Mouse (Mus musculus) heart, embryonic 16.5 days (tissue): ENCODE data around the gene Zfp385c. TPM values are rescaled to one million over a fixed set of nuclear protein-coding genes. Genes with fewer than 3 reads are reported as not detected.
A peak's percentile ranks its signal among the peaks of the same experiment; 100 is the strongest.

Source experiments
- ATAC-seq: fragments of 200-750 bp; cut with Nextera tagmentation; replicated peaks from 2 replicates; pipeline ENCODE4 v1.8.0; 2017; ENCODE audit warnings: moderate number of reproducible peaks; ENCODE audit not compliant: insufficient read depth, low FRiP score; ENCODE audit errors: extremely low read depth
- H3K27ac ChIP-seq: fragments of 300-500 bp; sonication (generic); 2 replicates; pipeline ENCODE4 v1.5.1; 2014; ENCODE audit warnings: mild to moderate bottlenecking, low read length, control low read depth, moderate library complexity
- H3K27me3 ChIP-seq: fragments of 300-500 bp; sonication (generic); 2 replicates; pipeline ENCODE4 v1.6.1; 2014; ENCODE audit warnings: low read length, mixed read lengths; ENCODE audit not compliant: control insufficient read depth, insufficient read depth
- H3K36me3 ChIP-seq: fragments of 300-500 bp; sonication (generic); 2 replicates; pipeline ENCODE4 v1.6.1; 2014; ENCODE audit not compliant: control insufficient read depth, insufficient read depth
- H3K4me1 ChIP-seq: fragments of 300-500 bp; sonication (generic); 2 replicates; pipeline ENCODE4 v1.6.1; 2014; ENCODE audit warnings: low read length, mixed read lengths; ENCODE audit not compliant: control insufficient read depth, insufficient read depth
- H3K4me2 ChIP-seq: fragments of 300-500 bp; sonication (generic); 2 replicates; pipeline ENCODE4 v1.6.1; 2014; ENCODE audit warnings: low read depth, mild to moderate bottlenecking, control low read depth, low read length
- H3K4me3 ChIP-seq: fragments of 300-500 bp; sonication (generic); 2 replicates; pipeline ENCODE4 v1.5.1; 2014; ENCODE audit warnings: mild to moderate bottlenecking, control low read depth, low read length
- H3K9ac ChIP-seq: fragments of 300-500 bp; sonication (generic); 2 replicates; pipeline ENCODE4 v1.6.1; 2014; ENCODE audit warnings: low read length, control low read depth
- H3K9me3 ChIP-seq: fragments of 300-500 bp; sonication (generic); replicated peaks from 2 replicates; pipeline ENCODE4 v1.6.1; 2016; ENCODE audit warnings: low read length; ENCODE audit not compliant: control insufficient read depth
- WGBS: fragments of 180-500 bp; shearing (Covaris S2); extraction: QIAGEN DNeasy Blood & Tissue Kit; methylation state at CpG from one replicate; pipeline ENCODE4 v1.1.7; 2014; 5-methylcytosine and 5-hydroxymethylcytosine counted together
- polyA plus RNA-seq: library from polyadenylated mRNA; unstranded; fragments of >200 nt; fragmentation: Nextera tagmentation; extraction: Ambion mirVana; gene quantifications from 2 replicates; pipeline ENCODE4 v1.2.1, GENCODE M21; 2015

Zfp385c gene
- polyA plus RNA-seq, 1 experiment from 2014 or later = 0.26 TPM

- Histone ChIP-seq H3K9ac (peak overlapping the region; percentile 63), H3K36me3 (no peaks in the 10 kb centered on the region), H3K27me3 (peaks cover 15% of the 10 kb centered on the region), H3K4me3 (peak overlapping the region; percentile 44), H3K9me3 (no peaks in the 10 kb centered on the region), H3K27ac (no peak overlapping the region), H3K4me1 (peaks cover 2% of the 10 kb centered on the region), H3K4me2 (peak overlapping the region; percentile 76)
- 0 out of 2 replicates have a peak, but pooled peaks have one; percentile 58 for ATAC-seq
- 7% methylated on average over 52 of the region's 52 CpGs for WGBS
These were observed 51.9 kb downstream of the Zfp385c start for GRCm38 (mm10) chr11:100640159-100640906.

- Histone ChIP-seq H3K4me2 (no peak overlapping the region), H3K9me3 (no peaks in the 10 kb centered on the region), H3K9ac (no peak overlapping the region), H3K4me3 (no peak overlapping the region), H3K27me3 (peaks cover 4% of the 10 kb centered on the region), H3K27ac (no peak overlapping the region), H3K4me1 (no peaks in the 10 kb centered on the region), H3K36me3 (no peaks in the 10 kb centered on the region)
- ATAC-seq = no peak
- 64% methylated on average over 7 of the region's 7 CpGs for WGBS
These were observed 57.7 kb downstream of the Zfp385c start for GRCm38 (mm10) chr11:100634530-100634929.

DNA sequence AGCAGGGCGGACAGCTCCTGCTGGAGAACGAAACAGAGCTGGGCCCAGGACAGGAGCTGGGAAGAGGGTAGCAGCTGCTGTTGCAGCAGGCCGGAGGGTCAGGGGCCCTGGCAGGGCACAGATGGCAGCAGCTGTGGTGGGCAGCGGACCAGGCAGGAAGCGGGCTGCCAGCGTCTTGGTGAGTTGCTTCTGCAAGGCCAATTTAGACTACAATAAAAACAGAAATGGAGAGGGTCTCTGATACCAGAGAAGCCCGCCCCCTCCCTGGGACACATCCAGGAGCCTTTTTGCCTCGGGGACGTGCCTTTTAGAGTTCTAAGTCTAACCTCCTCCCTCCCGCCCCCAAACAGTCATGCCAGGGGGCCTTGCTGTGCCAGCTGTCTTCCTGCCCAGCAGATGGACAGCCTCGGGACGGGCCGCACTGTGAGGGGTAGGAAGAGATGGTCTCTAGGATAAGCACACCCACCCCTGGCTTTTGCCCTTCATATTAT lies 63.3 kb downstream of the Zfp385c start:
- H3K9me3 ChIP-seq = no peaks in the 10 kb centered on the region
- peaks cover 15% of the 10 kb centered on the region for H3K36me3 ChIP-seq
- 0 out of 2 replicates have a peak, but pooled peaks cover 2% of the 10 kb centered on the region for H3K27me3 ChIP-seq
- no peak overlapping the region for H3K4me3 ChIP-seq
- H3K27ac ChIP-seq = no peak overlapping the region
- 54% methylated on average over 13 of the region's 13 CpGs for WGBS
- no peak for ATAC-seq
- no peak overlapping the region for H3K4me2 ChIP-seq
- no peak overlapping the region for H3K9ac ChIP-seq
- H3K4me1 ChIP-seq = peaks cover 11% of the 10 kb centered on the region

DNA sequence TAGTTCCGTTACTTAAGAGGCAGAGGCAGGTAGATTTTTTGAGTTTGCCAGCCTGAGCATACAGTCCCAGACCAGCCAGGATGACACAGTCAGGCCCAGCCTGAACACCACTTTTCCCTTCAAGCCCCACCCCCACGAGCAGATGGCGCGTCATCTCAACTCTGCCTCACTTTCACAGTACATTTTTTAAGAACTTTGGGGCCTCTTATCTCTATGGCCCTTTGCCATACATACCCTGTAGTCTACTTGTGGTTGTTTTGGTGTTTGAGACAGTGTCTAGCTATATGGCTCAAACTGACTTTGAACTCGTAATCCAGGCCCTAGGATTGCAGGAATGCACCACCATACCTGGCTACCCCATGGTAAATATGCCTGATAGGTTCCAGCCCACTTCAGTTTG lies 64.2 kb downstream of the Zfp385c start:
- no peak overlapping the region for H3K27ac ChIP-seq
- H3K9ac ChIP-seq = no peak overlapping the region
- H3K36me3 ChIP-seq = peaks cover 15% of the 10 kb centered on the region
- H3K27me3 ChIP-seq = 0 out of 2 replicates have a peak, but pooled peaks cover 2% of the 10 kb centered on the region
- no peaks in the 10 kb centered on the region for H3K9me3 ChIP-seq
- WGBS = 70% methylated on average over 5 of the region's 5 CpGs
- ATAC-seq = no peak
- no peak overlapping the region for H3K4me3 ChIP-seq
- H3K4me2 ChIP-seq = no peak overlapping the region
- peaks cover 15% of the 10 kb centered on the region for H3K4me1 ChIP-seq

DNA sequence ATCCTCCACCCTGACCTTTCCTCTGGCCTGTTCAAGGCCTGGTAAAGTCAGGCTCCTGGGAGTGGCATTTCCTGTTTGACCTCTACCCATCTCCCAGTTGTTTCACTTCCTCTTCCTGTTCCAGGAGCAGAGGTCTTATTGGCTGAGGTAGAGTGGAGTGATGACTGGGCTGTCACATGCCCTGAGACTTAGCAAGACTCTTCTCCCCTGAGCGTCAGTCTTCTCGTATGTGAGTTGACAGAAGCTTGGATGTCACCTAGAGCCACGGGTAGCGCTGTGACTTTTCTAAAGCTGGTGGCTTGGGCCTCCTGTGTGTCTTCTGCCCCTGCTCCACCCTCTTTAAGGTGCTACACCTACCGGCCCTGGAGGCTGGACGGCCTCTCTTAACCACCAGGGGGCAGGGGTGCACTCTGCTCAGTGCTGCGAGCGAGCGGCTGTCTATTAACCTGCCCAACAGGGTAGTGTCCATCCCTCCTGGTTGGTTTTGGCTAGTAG lies 65.5 kb downstream of the Zfp385c start:
- 0 out of 2 replicates have a peak, but pooled peaks have one; percentile 50 for ATAC-seq
- H3K4me3 ChIP-seq = no peak overlapping the region
- 0 out of 2 replicates have a peak overlapping the region, but pooled peaks have one; percentile 5 for H3K27ac ChIP-seq
- WGBS = 17% methylated on average over 9 of the region's 9 CpGs
- peaks cover 18% of the 10 kb centered on the region for H3K4me1 ChIP-seq
- peaks cover 15% of the 10 kb centered on the region for H3K36me3 ChIP-seq
- H3K27me3 ChIP-seq = 0 out of 2 replicates have a peak, but pooled peaks cover 2% of the 10 kb centered on the region
- H3K9ac ChIP-seq = no peak overlapping the region
- H3K4me2 ChIP-seq = no peak overlapping the region
- no peaks in the 10 kb centered on the region for H3K9me3 ChIP-seq

GRCm38 (mm10) chr11:100625754-100626700 lies 66.2 kb downstream of the Zfp385c start:
- Histone ChIP-seq H3K27ac (0 out of 2 replicates have a peak overlapping the region, but pooled peaks have one; percentile 5), H3K4me2 (no peak overlapping the region), H3K4me3 (no peak overlapping the region), H3K27me3 (0 out of 2 replicates have a peak, but pooled peaks cover 2% of the 10 kb centered on the region), H3K36me3 (peaks cover 15% of the 10 kb centered on the region), H3K9me3 (no peaks in the 10 kb centered on the region), H3K9ac (no peak overlapping the region), H3K4me1 (peaks cover 18% of the 10 kb centered on the region)
- no peak for ATAC-seq
- 92% methylated on average over 23 of the region's 23 CpGs for whole genome bisulfite sequencing

GRCm38 (mm10) chr11:100623867-100624266 lies 68.4 kb downstream of the Zfp385c start:
- ATAC-seq = no peak
- 43% methylated on average over 5 of the region's 5 CpGs for WGBS
- Histone ChIP-seq H3K27me3 (no peaks in the 10 kb centered on the region), H3K4me2 (peak overlapping the region; percentile 66), H3K36me3 (peaks cover 15% of the 10 kb centered on the region), H3K9ac (peak overlapping the region; percentile 52; the same call in 1 of the 2 replicates), H3K9me3 (no peaks in the 10 kb centered on the region), H3K27ac (no peak overlapping the region), H3K4me1 (peaks cover 23% of the 10 kb centered on the region), H3K4me3 (peak overlapping the region; percentile 95)

DNA sequence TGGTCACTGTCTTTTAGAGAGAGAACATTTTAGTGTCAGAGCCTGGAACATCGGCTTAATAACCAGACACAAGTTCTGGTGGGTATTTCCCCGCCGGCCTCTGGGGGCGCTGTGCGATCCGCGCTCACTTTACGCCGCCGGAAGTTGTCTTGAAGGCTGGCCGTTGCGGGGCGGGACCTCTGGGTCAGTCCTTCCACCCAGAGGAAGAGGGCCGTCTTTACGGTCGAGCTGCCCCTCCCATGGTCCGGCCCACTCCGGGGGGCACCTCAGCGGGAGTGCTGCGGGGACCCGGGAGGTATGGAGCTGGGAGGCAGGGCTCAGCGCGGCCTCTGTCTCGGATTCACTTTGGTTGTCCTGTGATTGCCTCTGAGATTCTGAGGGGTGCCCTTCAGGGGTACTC lies 69.5 kb downstream of the Zfp385c start:
- no peaks in the 10 kb centered on the region for H3K9me3 ChIP-seq
- peak overlapping the region; percentile 94 for H3K9ac ChIP-seq
- peak overlapping the region; percentile 66 for H3K4me2 ChIP-seq
- WGBS = under 1% methylated on average over 24 of the region's 24 CpGs
- H3K4me3 ChIP-seq = peak overlapping the region; percentile 95
- peaks cover 30% of the 10 kb centered on the region for H3K4me1 ChIP-seq
- no peaks in the 10 kb centered on the region for H3K27me3 ChIP-seq
- H3K36me3 ChIP-seq = peaks cover 15% of the 10 kb centered on the region
- peak overlapping the region; percentile 95 for H3K27ac ChIP-seq
- ATAC-seq = peak; percentile 76
